Mouse (Mus musculus): ENCODE data around the gene Gm29797.

Gm29797 gene

GRCm38 (mm10) chr2:181656734-181657133 lies at the start of gene Gm29797:
TSS of gene Gm29797 (plus strand) at chr2:181657034.
- in situ Hi-C loops (cut with MboI, MseI), result no loop called here

- in situ Hi-C loops (cut with MboI, MseI), result no loop called here
Measured at GRCm38 (mm10) chr2:181618761-181619495, 37.9 kb upstream of the Gm29797 start.

GRCm38 (mm10) chr2:181623401-181623800 lies 33.4 kb upstream of the Gm29797 start:
- in situ Hi-C loops (cut with MboI, MseI), result no loop called here

- in situ Hi-C loops (cut with MboI, MseI), result no loop called here
Measured at GRCm38 (mm10) chr2:181628471-181628870, 28.4 kb upstream of the Gm29797 start.

DNA sequence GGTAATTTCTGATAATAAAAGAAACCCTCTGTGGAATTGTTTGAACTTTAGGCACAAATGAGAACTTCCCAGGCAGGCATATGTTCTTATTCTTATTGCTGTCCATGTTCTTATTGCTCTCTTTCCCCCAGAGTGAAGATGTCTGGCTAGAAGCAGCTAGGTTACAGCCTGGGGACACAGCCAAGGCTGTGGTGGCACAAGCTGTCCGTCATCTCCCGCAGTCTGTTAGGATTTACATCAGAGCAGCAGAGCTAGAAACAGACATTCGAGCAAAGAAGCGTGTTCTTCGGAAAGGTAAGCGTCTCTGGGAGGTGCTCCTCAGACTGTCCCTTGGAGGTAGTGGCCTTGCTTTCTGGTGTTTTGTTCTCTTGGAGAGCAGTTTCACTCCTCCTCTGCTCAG lies 24.2 kb upstream of the Gm29797 start:
- in situ Hi-C loops (cut with MboI, MseI), result no loop called here

DNA sequence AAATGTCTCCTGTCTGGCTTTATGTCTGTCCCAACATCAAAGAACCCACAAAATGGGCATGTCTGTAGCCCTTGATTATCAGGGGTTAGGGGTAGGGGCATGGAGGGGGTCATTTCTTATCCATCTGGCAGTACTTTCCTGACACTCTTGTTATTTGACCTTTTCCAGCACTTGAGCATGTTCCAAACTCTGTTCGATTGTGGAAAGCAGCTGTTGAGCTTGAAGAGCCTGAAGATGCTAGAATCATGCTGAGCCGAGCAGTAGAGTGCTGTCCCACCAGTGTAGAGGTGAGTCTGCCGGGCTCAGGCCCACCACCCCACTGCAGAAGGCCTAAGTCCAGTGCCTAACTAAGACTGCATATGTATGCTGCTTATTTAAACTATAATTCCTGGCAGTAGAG lies 21.0 kb upstream of the Gm29797 start:
- in situ Hi-C loops (cut with MboI, MseI), result no loop called here

DNA sequence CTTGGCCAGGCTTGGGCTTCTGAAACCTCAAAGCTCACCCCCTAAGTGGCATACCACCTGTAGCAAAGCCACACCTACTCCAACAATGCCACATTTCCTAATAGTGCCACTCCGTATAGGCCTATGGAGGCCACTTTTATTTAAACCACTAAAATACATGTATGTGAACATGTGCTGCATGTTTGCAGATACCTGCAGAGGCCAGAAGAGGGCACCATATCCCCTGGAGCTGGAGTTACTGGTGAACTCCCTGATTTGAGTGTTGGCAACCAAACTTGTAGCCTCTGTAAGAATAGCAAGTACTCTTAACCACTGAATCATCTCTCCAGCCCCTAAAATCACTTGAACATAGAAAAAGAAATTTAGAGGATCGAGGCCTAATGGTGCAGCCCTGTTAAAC lies 12.5 kb upstream of the Gm29797 start:
- in situ Hi-C loops (cut with MboI, MseI), result loop anchor here (5.0 kb wide), 1 partner anchor 48 kb away; the partner anchor contains the start of gene Rgs19

DNA sequence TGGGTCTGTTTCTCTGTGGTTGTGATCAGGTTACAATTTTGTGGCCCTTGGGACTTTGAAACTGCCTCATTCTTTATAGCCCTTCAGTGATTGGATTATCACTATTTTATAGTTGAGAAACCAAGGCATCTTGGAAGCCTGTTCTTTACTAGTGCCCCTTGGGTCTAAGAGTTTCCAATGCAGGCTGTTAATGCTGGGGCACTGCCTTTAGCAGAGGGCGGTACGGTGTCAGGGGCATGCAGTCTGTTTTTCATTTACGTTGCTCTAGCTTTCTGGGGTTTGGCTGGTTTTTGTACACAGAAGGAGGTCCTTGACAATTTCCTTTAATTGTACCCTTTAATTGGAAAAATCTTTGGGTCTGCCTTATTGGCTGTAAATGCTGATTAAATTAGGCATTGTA lies 11.2 kb upstream of the Gm29797 start:
- in situ Hi-C loops (cut with MboI, MseI), result no loop called here

- in situ Hi-C loops (cut with MboI, MseI), result no loop called here
Measured at GRCm38 (mm10) chr2:181646626-181647472, 10.0 kb upstream of the Gm29797 start.

DNA sequence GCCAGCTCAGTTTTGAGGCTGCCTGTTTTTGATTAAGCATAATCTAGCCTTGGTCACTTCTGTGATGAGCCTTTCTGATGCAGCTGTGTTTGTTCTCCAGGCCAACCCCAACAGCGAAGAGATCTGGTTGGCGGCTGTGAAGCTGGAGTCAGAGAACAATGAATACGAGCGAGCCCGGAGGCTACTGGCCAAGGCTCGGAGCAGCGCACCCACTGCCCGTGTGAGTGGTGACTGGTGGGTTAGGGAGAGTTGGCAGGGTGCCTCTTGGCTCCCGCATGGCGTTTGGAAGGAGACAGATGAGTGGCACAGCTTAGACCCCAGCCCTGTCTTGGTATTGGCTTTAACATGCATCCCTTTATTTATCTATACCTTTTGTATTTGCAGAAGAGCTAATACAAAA lies 7.9 kb upstream of the Gm29797 start:
- in situ Hi-C loops (cut with MboI, MseI), result no loop called here

GRCm38 (mm10) chr2:181653065-181653464 lies 3.8 kb upstream of the Gm29797 start:
- in situ Hi-C loops (cut with MboI, MseI), result no loop called here

DNA sequence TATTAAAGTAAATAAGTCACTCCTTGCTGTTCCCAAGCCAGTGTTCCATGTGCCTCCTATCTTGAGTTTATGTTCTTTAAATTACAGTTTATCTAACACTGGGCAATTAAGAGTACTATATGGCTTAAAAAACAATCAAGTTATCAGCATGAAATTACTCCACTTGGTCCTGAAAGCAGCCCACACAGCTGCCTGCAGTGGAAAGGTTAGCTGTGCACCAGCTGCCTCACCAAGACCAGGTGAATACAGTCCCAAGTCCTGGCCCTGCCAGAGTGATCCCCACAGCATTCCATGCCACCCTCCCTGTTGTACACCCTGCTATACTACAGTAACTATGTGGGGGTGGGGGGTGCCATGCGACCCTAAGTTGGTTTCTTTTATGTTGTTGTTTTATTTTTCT lies 3.3 kb upstream of the Gm29797 start:
- in situ Hi-C loops (cut with MboI, MseI), result no loop called here

- in situ Hi-C loops (cut with MboI, MseI), result no loop called here
Measured at GRCm38 (mm10) chr2:181657441-181657840, 607 bp downstream of the Gm29797 start.

- in situ Hi-C loops (cut with MboI, MseI), result no loop called here
Measured at GRCm38 (mm10) chr2:181658528-181658927, 1.7 kb downstream of the Gm29797 start.

GRCm38 (mm10) chr2:181658930-181659555 lies 2.2 kb downstream of the Gm29797 start:
- in situ Hi-C loops (cut with MboI, MseI), result no loop called here

DNA sequence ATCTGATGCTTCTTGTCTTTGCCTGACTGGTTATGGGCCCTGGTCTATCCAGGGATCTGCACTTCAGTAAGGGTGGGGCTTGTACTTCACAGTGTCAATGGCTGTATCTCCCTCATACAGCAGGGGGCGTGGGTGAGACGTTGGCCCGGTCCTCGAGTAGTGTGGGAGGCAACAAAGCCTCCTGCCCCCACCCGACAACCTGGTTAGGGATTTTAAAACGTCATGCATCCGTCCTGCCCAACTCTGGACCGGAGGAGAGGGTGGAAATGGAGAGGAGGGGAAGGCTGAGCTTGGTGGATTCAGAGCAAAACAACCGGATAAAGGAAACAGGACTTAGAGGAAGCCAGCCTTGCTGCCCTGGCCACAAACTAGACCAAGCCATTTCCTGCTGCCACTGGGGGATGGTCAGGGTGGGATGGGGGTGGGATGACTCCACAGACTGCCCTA lies 2.8 kb downstream of the Gm29797 start:
- in situ Hi-C loops (cut with MboI, MseI), result no loop called here

- in situ Hi-C loops (cut with MboI, MseI), result no loop called here
Measured at GRCm38 (mm10) chr2:181662620-181663297, 5.9 kb downstream of the Gm29797 start.

GRCm38 (mm10) chr2:181663298-181663630 lies 6.4 kb downstream of the Gm29797 start:
- in situ Hi-C loops (cut with MboI, MseI), result no loop called here

DNA sequence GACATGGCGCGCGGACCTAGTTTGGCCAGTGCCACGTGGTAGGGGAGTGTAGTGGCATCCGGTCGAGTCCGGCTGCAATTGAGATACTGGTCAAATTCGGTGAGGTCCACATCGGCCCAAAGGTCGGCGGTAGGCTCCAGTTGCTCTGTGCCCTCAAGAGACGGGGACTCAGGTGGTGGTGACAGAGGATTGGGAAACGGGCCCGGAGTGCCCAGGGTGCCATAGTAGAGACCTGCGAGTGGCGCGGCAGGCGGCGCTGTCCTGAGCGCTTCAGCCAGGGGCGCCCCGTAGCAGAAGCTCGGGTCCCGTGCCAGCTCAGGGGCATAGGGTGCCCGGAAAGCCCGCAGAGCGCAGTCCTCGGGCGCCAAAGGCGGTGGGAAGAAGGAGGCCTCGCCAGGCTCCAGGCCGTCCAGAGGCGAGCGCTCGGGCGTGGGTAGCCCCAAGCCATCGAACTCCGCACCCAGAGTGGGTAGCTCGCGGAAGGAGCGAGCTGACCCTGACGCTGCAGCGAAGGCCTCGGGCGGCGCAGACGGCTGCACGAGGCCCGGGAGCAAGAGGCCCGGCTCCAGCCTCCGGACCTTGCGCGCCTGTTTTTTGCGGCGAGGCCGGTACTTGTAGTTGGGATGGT lies 13.6 kb downstream of the Gm29797 start:
- in situ Hi-C loops (cut with MboI, MseI), result no loop called here

- in situ Hi-C loops (cut with MboI, MseI), result no loop called here
Measured at GRCm38 (mm10) chr2:181670913-181671311, 14.1 kb downstream of the Gm29797 start.

DNA sequence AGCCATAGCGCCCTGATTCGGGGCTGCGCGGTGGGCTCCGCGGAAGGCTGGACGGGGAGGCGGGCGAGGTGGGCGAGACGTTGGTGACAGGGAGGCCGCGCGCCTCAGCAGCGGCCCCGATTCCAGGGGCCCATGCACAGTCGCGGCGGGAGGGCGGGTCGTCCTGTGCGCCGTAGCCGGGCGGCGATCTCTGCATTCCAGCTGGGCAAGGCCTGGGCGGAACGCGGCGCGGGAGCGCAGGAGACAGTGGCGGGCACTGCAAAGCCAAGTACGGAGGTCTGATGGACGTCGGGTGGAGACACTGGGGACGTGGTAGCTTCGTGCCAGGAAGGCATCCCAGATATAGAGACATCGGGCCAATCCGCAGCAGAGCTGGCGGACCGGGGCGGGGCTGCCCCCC lies 14.5 kb downstream of the Gm29797 start, which contains the start of gene Sox18:
Gene Sox18, minus strand, starts transcription at position 315 of the 400 bp plus-strand sequence.
- in situ Hi-C loops (cut with MboI, MseI), result no loop called here
